Mouse (Mus musculus) embryonic facial prominence, embryonic 11.5 days (tissue): ENCODE measurements around the gene C5ar2. TPM values are rescaled to one million over a fixed set of nuclear protein-coding genes. Genes with fewer than 3 reads are reported as not detected.
A peak's percentile ranks its signal among the peaks of the same experiment; 100 is the strongest.

ENCODE experiments used
- ATAC-seq: fragments of 200-750 bp; cut with Nextera tagmentation; replicated peaks from 2 replicates; pipeline ENCODE4 v1.8.0; 2017; ENCODE audit warnings: low read depth; ENCODE audit not compliant: insufficient number of reproducible peaks, low FRiP score, low TSS enrichment
- DNase-seq: peaks from one replicate; pipeline ENCODE4 v3.0.0-alpha.2; 2015; ENCODE audit warnings: low spot score
- H3K27ac ChIP-seq: fragments of 300-500 bp; sonication (generic); replicated peaks from 2 replicates; pipeline ENCODE4 v1.5.1; 2014; ENCODE audit warnings: mild to moderate bottlenecking, low read depth, low read length, control low read depth
- H3K27me3 ChIP-seq: fragments of 300-500 bp; sonication (generic); 2 replicates; pipeline ENCODE4 v1.6.1; 2014; ENCODE audit warnings: mild to moderate bottlenecking, low read length, moderate library complexity, mixed read lengths; ENCODE audit not compliant: control insufficient read depth, insufficient read depth
- H3K36me3 ChIP-seq: fragments of 300-500 bp; sonication (generic); replicated peaks from 2 replicates; pipeline ENCODE4 v1.6.1; 2014; ENCODE audit warnings: low read depth, mild to moderate bottlenecking, low read length, moderate library complexity, mixed read lengths; ENCODE audit not compliant: control insufficient read depth, insufficient read depth
- H3K4me1 ChIP-seq: fragments of 300-500 bp; sonication (generic); 2 replicates; pipeline ENCODE4 v1.6.1; 2014; ENCODE audit warnings: low read length, mixed read lengths; ENCODE audit not compliant: control insufficient read depth, insufficient read depth
- H3K4me2 ChIP-seq: fragments of 300-500 bp; sonication (generic); 2 replicates; pipeline ENCODE4 v1.6.1; 2014; ENCODE audit warnings: low read depth, mild to moderate bottlenecking, control low read depth, low read length, moderate library complexity
- H3K4me3 ChIP-seq: fragments of 300-500 bp; sonication (generic); 2 replicates; pipeline ENCODE4 v1.5.1; 2014; ENCODE audit warnings: low read depth, low read length, control low read depth
- H3K9ac ChIP-seq: fragments of 300-500 bp; sonication (generic); replicated peaks from 2 replicates; pipeline ENCODE4 v1.6.1; 2014; ENCODE audit warnings: mild to moderate bottlenecking, control low read depth, low read length
- H3K9me3 ChIP-seq: fragments of 300-500 bp; sonication (generic); replicated peaks from 2 replicates; pipeline ENCODE4 v1.6.1; 2016; ENCODE audit warnings: mild to moderate bottlenecking, low read length, inconsistent platforms, mixed read lengths; ENCODE audit not compliant: control insufficient read depth
- WGBS: fragments of 180-500 bp; shearing (Covaris S2); extraction: QIAGEN DNeasy Blood & Tissue Kit; methylation state at CpG from one replicate; pipeline ENCODE4 v1.1.7; 2014; 5-methylcytosine and 5-hydroxymethylcytosine counted together
- polyA plus RNA-seq: library from polyadenylated mRNA; unstranded; fragments of >200 nt; fragmentation: Nextera tagmentation; extraction: Ambion mirVana; gene quantifications from 2 replicates; pipeline ENCODE4 v1.2.1, GENCODE M21; 2014

The C5ar2 gene
- polyA plus RNA-seq, 1 experiment from 2014 or later, result not detected

DNA sequence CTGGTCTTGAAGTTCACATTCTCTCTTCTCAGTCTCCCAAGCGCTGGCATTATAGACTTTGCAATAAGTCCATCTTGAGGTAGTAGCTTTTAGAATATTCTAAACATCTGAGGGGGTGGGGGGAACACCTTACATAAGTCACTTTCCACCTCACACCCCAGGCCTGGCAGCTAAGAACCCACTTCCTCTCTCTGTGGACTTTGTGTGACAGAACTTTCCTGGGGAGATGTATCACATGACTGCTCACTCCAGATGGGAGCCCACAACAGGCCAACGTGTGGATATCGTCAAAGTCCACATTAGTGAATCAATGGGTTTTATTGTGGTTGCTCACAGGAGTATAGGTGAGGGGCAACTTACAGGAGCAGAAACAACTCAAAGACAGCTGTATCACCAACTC lies 50.3 kb downstream of the C5ar2 start:
- Histone ChIP-seq H3K4me3 (no peak overlapping the region), H3K36me3 (no peaks in the 10 kb centered on the region), H3K4me1 (no peaks in the 10 kb centered on the region), H3K4me2 (no peak overlapping the region), H3K27me3 (no peaks in the 10 kb centered on the region), H3K9me3 (no peaks in the 10 kb centered on the region), H3K9ac (no peak overlapping the region), H3K27ac (no peak overlapping the region)
- DNase-seq, result no peak
- WGBS, result 52% methylated on average over 3 of the region's 3 CpGs
- no peak for ATAC-seq

DNA sequence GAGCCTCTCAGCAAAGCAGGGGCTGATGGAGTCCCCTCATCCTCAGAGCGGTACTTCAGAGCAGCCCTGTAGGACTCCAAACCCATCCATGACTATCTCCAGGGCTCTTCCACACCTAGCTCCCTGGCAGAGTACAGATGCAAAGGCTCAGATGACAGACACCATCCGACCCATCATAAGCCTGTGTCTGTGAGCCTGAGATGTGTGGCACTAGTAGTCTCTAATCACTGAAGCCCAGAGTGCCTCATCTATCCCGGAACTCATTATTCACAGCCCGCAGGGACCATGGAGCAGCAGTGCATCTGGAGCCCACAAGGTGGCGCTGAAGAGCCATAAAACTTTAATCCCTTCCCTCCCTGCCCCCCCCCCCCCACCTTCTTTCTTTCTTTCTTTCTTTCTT lies 51.6 kb downstream of the C5ar2 start:
- no peaks in the 10 kb centered on the region for H3K27me3 ChIP-seq
- no peak overlapping the region for H3K27ac ChIP-seq
- no peak overlapping the region for H3K4me2 ChIP-seq
- no peaks in the 10 kb centered on the region for H3K9me3 ChIP-seq
- H3K9ac ChIP-seq, result no peak overlapping the region
- H3K36me3 ChIP-seq, result no peaks in the 10 kb centered on the region
- ATAC-seq (no peak), DNase-seq (peak; percentile 84)
- WGBS, result 17% methylated on average over 5 of the region's 5 CpGs
- H3K4me3 ChIP-seq, result no peak overlapping the region
- no peaks in the 10 kb centered on the region for H3K4me1 ChIP-seq

DNA sequence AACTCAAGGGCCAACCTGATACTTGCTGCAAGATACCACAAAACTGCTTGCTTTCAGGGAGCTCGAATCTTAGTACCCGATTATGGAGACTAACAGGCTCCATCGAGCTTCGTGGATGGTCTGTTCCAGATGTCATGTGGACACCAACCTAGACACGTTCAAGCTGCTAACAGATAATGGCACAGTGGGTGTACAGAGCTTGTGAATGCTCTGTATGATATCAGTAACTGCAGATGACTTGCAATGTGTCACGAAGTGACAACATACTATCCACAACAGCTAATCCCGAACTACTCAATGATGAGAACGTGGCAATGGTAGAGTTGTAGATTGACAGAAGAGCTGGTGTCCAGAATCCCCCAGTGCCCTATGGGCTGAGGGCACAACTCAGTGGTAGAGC lies 56.5 kb downstream of the C5ar2 start:
- Histone ChIP-seq H3K27ac (no peak overlapping the region), H3K4me2 (no peak overlapping the region), H3K36me3 (no peaks in the 10 kb centered on the region; the same call in 1 of the 2 replicates), H3K4me3 (no peak overlapping the region), H3K4me1 (no peaks in the 10 kb centered on the region), H3K27me3 (no peaks in the 10 kb centered on the region), H3K9me3 (no peaks in the 10 kb centered on the region), H3K9ac (no peak overlapping the region)
- DNase-seq (no peak), ATAC-seq (no peak)
- WGBS, result 85% methylated on average over 8 of the region's 8 CpGs

Other genes starting within 250 kb of the C5ar2 start
- gene Bicra, start 196.2 kb downstream of the C5ar2 start, polyA plus RNA-seq, result 4.2 and 5.9 TPM in 2 replicates
- not detected in 2 replicates for gene Zfp541, start 182.3 kb downstream of the C5ar2 start, polyA plus RNA-seq
- 147 and 168 TPM in 2 replicates for gene Napa, start 145.7 kb downstream of the C5ar2 start, polyA plus RNA-seq
- gene Kptn, start 124.3 kb downstream of the C5ar2 start, polyA plus RNA-seq, result 22.1 and 23.5 TPM in 2 replicates
- 0.25 and 0.42 TPM in 2 replicates for gene Slc8a2, start 114.3 kb downstream of the C5ar2 start, polyA plus RNA-seq
- gene Meis3, start 69.1 kb downstream of the C5ar2 start, polyA plus RNA-seq, result 34.0 and 47.1 TPM in 2 replicates
- 6.6 and 9.9 TPM in 2 replicates for gene Dhx34, start 22.1 kb downstream of the C5ar2 start, polyA plus RNA-seq
- gene C5ar1, start 15.4 kb upstream of the C5ar2 start, polyA plus RNA-seq, result 0.71 and 1.00 TPM in 2 replicates
- 9.3 TPM in 2 replicates for gene Inafm1, start 29.5 kb upstream of the C5ar2 start, polyA plus RNA-seq
- gene Ccdc9, start 42.6 kb upstream of the C5ar2 start, polyA plus RNA-seq, result 16.2 and 16.7 TPM in 2 replicates
- gene Bbc3, start 64.2 kb upstream of the C5ar2 start, polyA plus RNA-seq, result 4.6 and 5.9 TPM in 2 replicates
- 433 and 434 TPM in 2 replicates for gene Sae1, start 143.7 kb upstream of the C5ar2 start, polyA plus RNA-seq
- gene Zc3h4, start 156.8 kb upstream of the C5ar2 start, polyA plus RNA-seq, result 13.7 and 14.6 TPM in 2 replicates
- 50.7 and 60.0 TPM in 2 replicates for gene Tmem160, start 208.6 kb upstream of the C5ar2 start, polyA plus RNA-seq
- 0.21 and 0.25 TPM in 2 replicates for gene Npas1, start 233.6 kb upstream of the C5ar2 start, polyA plus RNA-seq